Mouse (Mus musculus) B cell, adult 2 months (primary cell): ENCODE results near the gene Rph3al.
A peak's percentile ranks its signal among the peaks of the same experiment; 100 is the strongest.

Source experiments
- DNase-seq, 2 experiments: peaks; one replicate each; pipeline ENCODE4 v3.0.0; 2022

The Rph3al gene

GRCm38 (mm10) chr11:75801771-75802550 is 136.3 kb downstream of the Rph3al start:
- no peak for DNase-seq

DNA sequence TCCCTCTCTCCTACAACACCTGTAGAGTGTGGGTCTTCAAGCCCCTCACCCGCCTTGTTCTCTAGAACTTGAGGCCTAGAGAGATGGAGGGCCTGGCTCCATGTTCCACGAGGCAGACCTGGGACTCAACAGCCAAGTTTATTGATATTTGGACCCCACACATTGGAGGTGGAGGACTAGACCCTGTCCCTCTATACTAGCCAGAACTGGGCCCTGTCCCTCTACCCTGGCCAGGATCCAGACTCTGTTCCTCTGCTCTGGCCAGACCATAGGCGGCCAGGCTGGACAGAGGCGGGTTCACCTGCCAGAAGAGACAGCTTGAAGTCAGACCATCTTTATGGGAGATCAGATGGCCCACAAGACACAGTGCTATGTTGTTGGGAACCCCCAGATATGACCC is 136.9 kb downstream of the Rph3al start:
- no peak for DNase-seq

- no peak for DNase-seq
Measured at GRCm38 (mm10) chr11:75796536-75797246, 141.5 kb downstream of the Rph3al start.

- peak; percentile 31 to 32 for DNase-seq
Measured at GRCm38 (mm10) chr11:75796029-75796445, 142.2 kb downstream of the Rph3al start, which contains the start of gene Doc2b. Gene Doc2b, minus strand, starts transcription at chr11:75796049.

- no peak for DNase-seq
Measured at GRCm38 (mm10) chr11:75795321-75795636, 142.9 kb downstream of the Rph3al start.

DNA sequence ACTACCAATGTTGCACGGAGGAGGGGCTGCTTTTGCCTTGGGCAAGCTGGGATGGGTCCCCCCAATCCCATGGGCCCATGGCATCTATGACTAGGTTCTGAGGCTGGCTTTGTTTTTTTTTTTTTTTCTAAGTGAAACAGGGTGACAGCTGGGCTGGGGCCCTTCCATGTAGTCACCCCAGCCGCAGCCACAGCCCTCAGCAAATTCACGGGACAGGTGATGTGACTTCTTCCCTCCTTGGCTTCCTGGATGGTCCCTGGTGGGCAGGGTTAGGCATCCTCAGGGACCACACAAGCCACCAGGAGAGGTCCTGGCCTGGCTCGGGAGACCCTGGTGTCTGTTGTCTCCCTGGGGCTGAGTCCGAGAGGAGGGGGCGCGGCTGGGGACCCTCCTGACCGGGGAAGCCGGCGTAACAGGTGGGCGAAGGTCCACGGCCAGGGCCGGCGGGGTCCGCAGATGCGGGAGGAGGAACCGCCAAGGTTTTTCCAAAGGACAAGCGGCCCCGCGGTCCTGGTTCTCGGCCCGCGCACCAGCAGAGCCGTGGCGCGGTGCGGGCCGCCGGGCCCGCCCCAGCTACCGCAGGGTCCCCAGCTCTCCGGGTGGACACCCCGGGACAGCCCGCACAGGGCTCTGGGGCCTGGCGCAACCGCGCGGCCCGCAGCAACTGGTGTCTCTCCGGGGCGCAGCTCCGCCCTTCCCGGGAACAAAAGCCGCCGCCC is 143.5 kb downstream of the Rph3al start:
- no peak for DNase-seq

- DNase-seq = no peak
Measured at GRCm38 (mm10) chr11:75793351-75793750, 144.9 kb downstream of the Rph3al start.

DNA sequence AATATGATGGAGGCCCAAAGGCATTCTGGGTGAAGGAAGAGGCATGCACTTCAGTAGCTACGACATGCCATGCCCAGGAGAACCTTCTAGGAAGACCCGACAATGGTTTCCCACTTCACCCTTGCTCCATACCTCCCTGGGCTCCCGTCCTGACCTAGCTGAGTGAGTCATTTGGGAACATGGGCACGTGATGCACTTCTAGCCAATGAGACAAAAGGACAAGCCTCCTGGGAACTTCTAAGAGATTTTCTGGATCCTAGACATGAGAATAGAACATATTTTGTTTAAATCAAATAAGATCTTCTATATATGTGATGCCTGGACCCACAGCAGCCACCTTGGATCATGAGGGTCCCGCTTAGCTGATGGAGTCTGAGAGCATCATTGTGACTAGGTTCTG is 145.7 kb downstream of the Rph3al start:
- no peak for DNase-seq

DNA sequence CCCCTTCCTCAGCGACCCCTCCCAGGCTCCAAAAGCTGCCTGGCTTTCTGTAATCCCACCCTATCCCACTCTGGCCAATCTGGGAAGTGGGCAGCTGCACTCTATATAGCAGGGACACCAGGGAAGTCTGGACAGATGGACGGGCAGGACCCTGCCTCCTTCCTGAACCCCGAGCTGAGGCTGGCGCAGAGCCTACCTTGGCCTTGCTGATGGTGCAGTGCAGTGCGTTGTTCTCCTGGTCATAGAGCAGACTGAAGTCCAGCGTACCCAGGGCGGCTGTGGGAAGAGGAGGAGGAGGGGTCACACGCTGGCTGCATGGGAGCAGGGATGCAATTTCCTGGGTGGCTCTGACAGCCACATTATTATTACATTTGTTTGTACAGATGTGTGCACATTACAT is 152.3 kb downstream of the Rph3al start:
- no peak for DNase-seq

- DNase-seq = no peak
Measured at GRCm38 (mm10) chr11:75783799-75784198, 154.4 kb downstream of the Rph3al start.

DNA sequence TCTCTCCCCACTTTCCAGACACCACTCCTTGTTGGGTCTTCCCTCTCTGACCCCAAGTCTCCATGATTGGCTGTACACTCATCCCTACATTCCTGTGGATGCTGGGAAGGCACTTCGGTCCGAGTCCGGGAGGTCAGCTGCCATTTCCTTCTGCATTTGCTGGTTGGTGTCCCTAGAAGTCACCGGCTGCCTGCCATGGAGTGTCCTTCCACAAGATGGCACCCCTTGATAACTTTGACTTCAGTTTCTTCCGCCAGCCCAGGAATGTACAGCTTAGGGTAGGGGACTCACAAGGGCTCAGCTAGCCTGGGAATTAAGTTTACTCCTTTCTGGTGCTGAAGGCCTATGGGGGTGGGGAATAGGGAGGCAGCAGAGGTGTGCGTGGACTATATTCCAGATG is 156.3 kb downstream of the Rph3al start:
- peak; percentile 74 to 75 for DNase-seq
